Mouse (Mus musculus) forebrain, postnatal 0 days (tissue): ENCODE measurements around the gene Ugt1a9. TPM values are rescaled to one million over a fixed set of nuclear protein-coding genes. Genes with fewer than 3 reads are reported as not detected.

Experiments used
- ATAC-seq: fragments of 200-750 bp; cut with Nextera tagmentation; 2 replicates; pipeline ENCODE4 v1.8.0; 2017; ENCODE audit warnings: mild to moderate bottlenecking, moderate library complexity
- DNase-seq: peaks from one replicate; pipeline ENCODE4 v3.0.0-alpha.2; 2015
- H3K27ac ChIP-seq: fragments of 300-500 bp; sonication (generic); 2 replicates; pipeline ENCODE4 v1.5.1; 2014; ENCODE audit warnings: low read depth, mild to moderate bottlenecking, antibody characterized with exemption, low read length, moderate library complexity, mixed read lengths
- H3K27me3 ChIP-seq: fragments of 300-500 bp; sonication (generic); 2 replicates; pipeline ENCODE4 v1.6.1; 2014; ENCODE audit warnings: mild to moderate bottlenecking, low read length, mixed read lengths; ENCODE audit not compliant: insufficient read depth
- H3K36me3 ChIP-seq: fragments of 300-500 bp; sonication (generic); 2 replicates; pipeline ENCODE4 v1.6.1; 2014; ENCODE audit warnings: mild to moderate bottlenecking, moderate library complexity; ENCODE audit not compliant: insufficient read depth
- H3K4me1 ChIP-seq: fragments of 300-500 bp; sonication (generic); 2 replicates; pipeline ENCODE4 v1.6.1; 2014; ENCODE audit warnings: antibody characterized with exemption; ENCODE audit not compliant: insufficient read depth
- H3K4me2 ChIP-seq: fragments of 300-500 bp; sonication (generic); 2 replicates; pipeline ENCODE4 v1.6.1; 2014; ENCODE audit warnings: low read depth, mild to moderate bottlenecking, moderate library complexity
- H3K4me3 ChIP-seq: fragments of 300-500 bp; sonication (generic); 2 replicates; pipeline ENCODE4 v1.5.1; 2014; ENCODE audit warnings: low read depth, low read length, mixed read lengths
- H3K9ac ChIP-seq: fragments of 300-500 bp; sonication (generic); 2 replicates; pipeline ENCODE4 v1.6.1; 2014; ENCODE audit warnings: mild to moderate bottlenecking
- H3K9me3 ChIP-seq: fragments of 300-500 bp; sonication (generic); 2 replicates; pipeline ENCODE4 v1.6.1; 2016; ENCODE audit warnings: low read length
- CTCF ChIP-seq: sonication (generic); IDR thresholded peaks from 2 replicates; pipeline ENCODE4 v1.5.1; 2016; ENCODE audit warnings: antibody characterized with exemption, control low read depth, low read depth
- WGBS: fragments of 180-500 bp; shearing (Covaris S2); extraction: QIAGEN DNeasy Blood & Tissue Kit; methylation state at CpG from one replicate; pipeline ENCODE4 v1.1.7; 2014; 5-methylcytosine and 5-hydroxymethylcytosine counted together
- polyA plus RNA-seq: library from polyadenylated mRNA; unstranded; fragments of >200 nt; fragmentation: Nextera tagmentation; extraction: Ambion mirVana; gene quantifications from 2 replicates; pipeline ENCODE4 v1.2.1, GENCODE M21; 2015
- total RNA-seq: library from RNA; depleted of rRNA; stranded (reverse); fragments of >200 nt; gene quantifications from 2 replicates; pipeline ENCODE4 v1.2.3, GENCODE M21; 2014

The Ugt1a9 gene
- total and polyA plus RNA-seq, 2 experiments from 2014 or later: not detected

- DNase-seq: peak; percentile 1
- no peak overlapping the region for H3K9ac ChIP-seq
- H3K4me3 ChIP-seq: no peak overlapping the region
- H3K9me3 ChIP-seq: peaks cover 61% of the 10 kb centered on the region
- H3K27me3 ChIP-seq: no peaks in the 10 kb centered on the region
- H3K4me1 ChIP-seq: no peaks in the 10 kb centered on the region
- no peaks in the 10 kb centered on the region for H3K36me3 ChIP-seq
- no peak overlapping the region for H3K4me2 ChIP-seq
- TF ChIP-seq CTCF: no peak
- 63% methylated on average over 8 of the region's 8 CpGs for WGBS
- ATAC-seq: 0 out of 2 replicates have a peak, but pooled peaks have one; percentile 12
- H3K27ac ChIP-seq: no peak overlapping the region
Measured at GRCm38 (mm10) chr1:88212341-88213045, 141.9 kb downstream of the Ugt1a9 start.

GRCm38 (mm10) chr1:88213061-88213460, 142.5 kb downstream of the Ugt1a9 start:
- Histone ChIP-seq H3K27me3 (no peaks in the 10 kb centered on the region), H3K9ac (no peak overlapping the region), H3K9me3 (peaks cover 63% of the 10 kb centered on the region), H3K4me2 (no peak overlapping the region), H3K4me3 (no peak overlapping the region), H3K27ac (no peak overlapping the region), H3K36me3 (no peaks in the 10 kb centered on the region), H3K4me1 (no peaks in the 10 kb centered on the region)
- no peak for TF ChIP-seq CTCF
- no peak for ATAC-seq
- peak; percentile 1 for DNase-seq
- 85% methylated on average over 1 of the region's 1 CpGs for WGBS

- Histone ChIP-seq H3K4me1 (no peaks in the 10 kb centered on the region), H3K27ac (no peak overlapping the region), H3K4me2 (no peak overlapping the region), H3K27me3 (no peaks in the 10 kb centered on the region), H3K4me3 (no peak overlapping the region), H3K9me3 (peaks cover 63% of the 10 kb centered on the region), H3K36me3 (no peaks in the 10 kb centered on the region), H3K9ac (no peak overlapping the region)
- ATAC-seq: no peak
- no peak for TF ChIP-seq CTCF
- DNase-seq: peak; percentile 0
- WGBS: 82% methylated on average over 2 of the region's 2 CpGs
Measured at GRCm38 (mm10) chr1:88213766-88214461, 143.3 kb downstream of the Ugt1a9 start.

GRCm38 (mm10) chr1:88214462-88214952, 143.9 kb downstream of the Ugt1a9 start:
- TF ChIP-seq CTCF: no peak
- peak; percentile 0 for DNase-seq
- H3K27ac ChIP-seq: no peak overlapping the region
- H3K27me3 ChIP-seq: no peaks in the 10 kb centered on the region
- no peaks in the 10 kb centered on the region for H3K4me1 ChIP-seq
- H3K9me3 ChIP-seq: peaks cover 63% of the 10 kb centered on the region
- H3K36me3 ChIP-seq: no peaks in the 10 kb centered on the region
- 77% methylated on average over 2 of the region's 2 CpGs for WGBS
- no peak overlapping the region for H3K9ac ChIP-seq
- no peak overlapping the region for H3K4me2 ChIP-seq
- H3K4me3 ChIP-seq: no peak overlapping the region
- no peak for ATAC-seq

- Histone ChIP-seq H3K4me1 (no peaks in the 10 kb centered on the region), H3K36me3 (no peaks in the 10 kb centered on the region), H3K9me3 (peaks cover 63% of the 10 kb centered on the region), H3K4me3 (no peak overlapping the region), H3K27me3 (no peaks in the 10 kb centered on the region), H3K9ac (no peak overlapping the region), H3K4me2 (no peak overlapping the region), H3K27ac (no peak overlapping the region)
- ATAC-seq (no peak), DNase-seq (peak; percentile 0)
- no peak for TF ChIP-seq CTCF
- 73% methylated on average over 10 of the region's 10 CpGs for WGBS
Measured at GRCm38 (mm10) chr1:88215466-88216380, 145.1 kb downstream of the Ugt1a9 start.

GRCm38 (mm10) chr1:88216551-88216950, 146.0 kb downstream of the Ugt1a9 start:
- no peak for TF ChIP-seq CTCF
- Histone ChIP-seq H3K27me3 (no peaks in the 10 kb centered on the region), H3K36me3 (no peaks in the 10 kb centered on the region), H3K4me3 (no peak overlapping the region), H3K4me1 (no peaks in the 10 kb centered on the region), H3K9me3 (peaks cover 60% of the 10 kb centered on the region), H3K4me2 (no peak overlapping the region), H3K9ac (no peak overlapping the region), H3K27ac (no peak overlapping the region)
- ATAC-seq (no peak), DNase-seq (no peak)
- WGBS: 55% methylated on average over 2 of the region's 2 CpGs
